Mouse (Mus musculus) forebrain, embryonic 12.5 days (tissue): Measurements from ENCODE around the gene Ltb4r1. TPM values are rescaled to one million over a fixed set of nuclear protein-coding genes. Genes with fewer than 3 reads are reported as not detected.

Source experiments
- ATAC-seq: fragments of 200-750 bp; cut with Nextera tagmentation; 2 replicates; pipeline ENCODE4 v1.8.0; 2017; ENCODE audit warnings: moderate TSS enrichment; ENCODE audit not compliant: low FRiP score
- H3K27ac ChIP-seq: fragments of 300-500 bp; sonication (generic); 2 replicates; pipeline ENCODE4 v1.5.1; 2016; ENCODE audit warnings: mild to moderate bottlenecking
- H3K27me3 ChIP-seq: fragments of 300-500 bp; sonication (generic); 2 replicates; pipeline ENCODE4 v1.6.1; 2016; ENCODE audit warnings: mild to moderate bottlenecking
- H3K36me3 ChIP-seq: fragments of 300-500 bp; sonication (generic); replicated peaks from 2 replicates; pipeline ENCODE4 v1.6.1; 2016; ENCODE audit warnings: mild to moderate bottlenecking
- H3K4me1 ChIP-seq: fragments of 300-500 bp; sonication (generic); 2 replicates; pipeline ENCODE4 v1.6.1; 2016
- H3K4me2 ChIP-seq: fragments of 300-500 bp; sonication (generic); 2 replicates; pipeline ENCODE4 v1.6.1; 2016; ENCODE audit warnings: mild to moderate bottlenecking, moderate library complexity
- H3K4me3 ChIP-seq: fragments of 300-500 bp; sonication (generic); replicated peaks from 2 replicates; pipeline ENCODE4 v1.5.1; 2016; ENCODE audit warnings: mild to moderate bottlenecking
- H3K9ac ChIP-seq: fragments of 300-500 bp; sonication (generic); 2 replicates; pipeline ENCODE4 v1.6.1; 2016; ENCODE audit warnings: mild to moderate bottlenecking
- H3K9me3 ChIP-seq: fragments of 300-500 bp; sonication (generic); 2 replicates; pipeline ENCODE4 v1.6.1; 2016
- WGBS: fragments of 180-500 bp; shearing (Covaris S2); methylation state at CpG from one replicate; pipeline ENCODE4 v1.1.7; 2016; 5-methylcytosine and 5-hydroxymethylcytosine counted together
- polyA plus RNA-seq: library from polyadenylated mRNA; unstranded; fragments of >200 nt; fragmentation: Nextera tagmentation; extraction: Ambion mirVana; gene quantifications from 2 replicates; pipeline ENCODE4 v1.2.1, GENCODE M21; 2016

Ltb4r1 gene
- polyA plus RNA-seq, 1 experiment from 2014 or later, result 0.13 TPM

GRCm38 (mm10) chr14:55779656-55780055 lies 13.9 kb downstream of the Ltb4r1 start:
- H3K4me1 ChIP-seq, result peaks cover 12% of the 10 kb centered on the region
- H3K27ac ChIP-seq, result no peak overlapping the region
- 66% methylated on average over 16 of the region's 16 CpGs for WGBS
- H3K9me3 ChIP-seq, result no peaks in the 10 kb centered on the region
- no peaks in the 10 kb centered on the region for H3K36me3 ChIP-seq
- no peak overlapping the region for H3K9ac ChIP-seq
- no peak overlapping the region for H3K4me3 ChIP-seq
- peaks cover 49% of the 10 kb centered on the region for H3K27me3 ChIP-seq
- H3K4me2 ChIP-seq, result no peak overlapping the region
- ATAC-seq, result no peak

- H3K4me1 ChIP-seq, result peaks cover 12% of the 10 kb centered on the region
- H3K4me3 ChIP-seq, result no peak overlapping the region
- no peaks in the 10 kb centered on the region for H3K9me3 ChIP-seq
- no peak overlapping the region for H3K4me2 ChIP-seq
- H3K27me3 ChIP-seq, result peaks cover 60% of the 10 kb centered on the region
- H3K9ac ChIP-seq, result no peak overlapping the region
- no peak for ATAC-seq
- no peaks in the 10 kb centered on the region for H3K36me3 ChIP-seq
- 82% methylated on average over 11 of the region's 11 CpGs for WGBS
- H3K27ac ChIP-seq, result no peak overlapping the region
These were observed 15.0 kb downstream of the Ltb4r1 start for GRCm38 (mm10) chr14:55780736-55781135.

GRCm38 (mm10) chr14:55781310-55781709 lies 15.5 kb downstream of the Ltb4r1 start:
- no peak overlapping the region for H3K9ac ChIP-seq
- WGBS, result 13% methylated on average over 14 of the region's 14 CpGs
- H3K4me2 ChIP-seq, result peak overlapping the region; percentile 34
- ATAC-seq, result peak; percentile 78
- no peak overlapping the region for H3K27ac ChIP-seq
- H3K4me1 ChIP-seq, result peaks cover 12% of the 10 kb centered on the region
- H3K4me3 ChIP-seq, result no peak overlapping the region
- no peaks in the 10 kb centered on the region for H3K9me3 ChIP-seq
- H3K36me3 ChIP-seq, result no peaks in the 10 kb centered on the region
- peaks cover 65% of the 10 kb centered on the region for H3K27me3 ChIP-seq

- Histone ChIP-seq H3K9me3 (no peaks in the 10 kb centered on the region), H3K27ac (no peak overlapping the region), H3K4me3 (no peak overlapping the region), H3K4me1 (peaks cover 12% of the 10 kb centered on the region), H3K36me3 (no peaks in the 10 kb centered on the region), H3K4me2 (peak overlapping the region; percentile 11), H3K27me3 (peaks cover 75% of the 10 kb centered on the region), H3K9ac (no peak overlapping the region)
- no peak for ATAC-seq
- WGBS, result 51% methylated on average over 9 of the region's 9 CpGs
These were observed 16.7 kb downstream of the Ltb4r1 start for GRCm38 (mm10) chr14:55782361-55782960.

GRCm38 (mm10) chr14:55783171-55783957 lies 17.6 kb downstream of the Ltb4r1 start:
- Histone ChIP-seq H3K4me1 (peaks cover 16% of the 10 kb centered on the region), H3K9ac (peak overlapping the region; percentile 17; the same call in 1 of the 2 replicates), H3K36me3 (no peaks in the 10 kb centered on the region), H3K4me3 (peak overlapping the region; percentile 29), H3K27me3 (peaks cover 79% of the 10 kb centered on the region), H3K9me3 (no peaks in the 10 kb centered on the region), H3K27ac (no peak overlapping the region), H3K4me2 (peak overlapping the region; percentile 45)
- under 1% methylated on average over 31 of the region's 31 CpGs for WGBS
- no peak for ATAC-seq

- H3K9ac ChIP-seq, result peak within 1 kb of the TSS; percentile 17; the same call in 1 of the 2 replicates
- no peaks in the 10 kb centered on the region for H3K36me3 ChIP-seq
- 3% methylated on average over 13 of the region's 13 CpGs for WGBS
- no peaks in the 10 kb centered on the region for H3K9me3 ChIP-seq
- H3K27ac ChIP-seq, result no peak within 1 kb of the TSS
- ATAC-seq, result no peak
- peak within 1 kb of the TSS; percentile 29 for H3K4me3 ChIP-seq
- H3K4me1 ChIP-seq, result peaks cover 19% of the 10 kb centered on the region
- peaks cover 84% of the 10 kb centered on the region for H3K27me3 ChIP-seq
- H3K4me2 ChIP-seq, result peak within 1 kb of the TSS; percentile 45
These were observed 18.1 kb downstream of the Ltb4r1 start, which contains the start of gene Adcy4 for GRCm38 (mm10) chr14:55783958-55784235. Gene Adcy4, minus strand, starts transcription at chr14:55784095.

- Histone ChIP-seq H3K9ac (no peak overlapping the region), H3K27ac (no peak overlapping the region), H3K36me3 (no peaks in the 10 kb centered on the region), H3K4me3 (no peak overlapping the region), H3K4me2 (no peak overlapping the region), H3K9me3 (no peaks in the 10 kb centered on the region), H3K4me1 (peaks cover 19% of the 10 kb centered on the region), H3K27me3 (peaks cover 96% of the 10 kb centered on the region)
- 16% methylated on average over 6 of the region's 6 CpGs for WGBS
- ATAC-seq, result no peak
These were observed 19.4 kb downstream of the Ltb4r1 start for GRCm38 (mm10) chr14:55785195-55785594.

GRCm38 (mm10) chr14:55787731-55788130 lies 22.0 kb downstream of the Ltb4r1 start:
- Histone ChIP-seq H3K9me3 (no peaks in the 10 kb centered on the region), H3K4me1 (peaks cover 16% of the 10 kb centered on the region), H3K9ac (no peak overlapping the region), H3K27ac (no peak overlapping the region), H3K27me3 (peaks cover 80% of the 10 kb centered on the region), H3K4me3 (peak overlapping the region; percentile 28), H3K36me3 (no peaks in the 10 kb centered on the region), H3K4me2 (no peak overlapping the region; the same call in 1 of the 2 replicates)
- WGBS, result 40% methylated on average over 11 of the region's 11 CpGs
- no peak for ATAC-seq

GRCm38 (mm10) chr14:55788256-55789050 lies 22.7 kb downstream of the Ltb4r1 start, which contains the start of gene Ripk3:
Gene Ripk3, minus strand, starts transcription at chr14:55788865.
- peaks cover 11% of the 10 kb centered on the region for H3K4me1 ChIP-seq
- no peaks in the 10 kb centered on the region for H3K36me3 ChIP-seq
- no peaks in the 10 kb centered on the region for H3K9me3 ChIP-seq
- 6% methylated on average over 40 of the region's 40 CpGs for WGBS
- H3K9ac ChIP-seq, result 0 out of 2 replicates have a peak within 1 kb of the TSS, but pooled peaks have one; percentile 12
- H3K4me3 ChIP-seq, result peak within 1 kb of the TSS; percentile 28
- H3K27ac ChIP-seq, result no peak within 1 kb of the TSS
- ATAC-seq, result no peak
- peaks cover 73% of the 10 kb centered on the region for H3K27me3 ChIP-seq
- peak within 1 kb of the TSS; percentile 44 for H3K4me2 ChIP-seq

- H3K4me2 ChIP-seq, result no peak overlapping the region
- no peak overlapping the region for H3K9ac ChIP-seq
These were observed 27.7 kb downstream of the Ltb4r1 start for GRCm38 (mm10) chr14:55793461-55793860.

GRCm38 (mm10) chr14:55793946-55794345 lies 28.2 kb downstream of the Ltb4r1 start:
- no peaks in the 10 kb centered on the region for H3K9me3 ChIP-seq
- H3K4me1 ChIP-seq, result no peaks in the 10 kb centered on the region
- no peak for ATAC-seq
- H3K27ac ChIP-seq, result no peak overlapping the region
- H3K4me2 ChIP-seq, result no peak overlapping the region
- no peaks in the 10 kb centered on the region for H3K36me3 ChIP-seq
- no peak overlapping the region for H3K4me3 ChIP-seq
- no peak overlapping the region for H3K9ac ChIP-seq
- peaks cover 18% of the 10 kb centered on the region for H3K27me3 ChIP-seq
- WGBS, result 72% methylated on average over 2 of the region's 2 CpGs

More at GRCm38 (mm10) chr14:55793461-55793860, 27.7 kb downstream of the Ltb4r1 start:
- ATAC-seq, result no peak
- no peaks in the 10 kb centered on the region for H3K9me3 ChIP-seq
- H3K36me3 ChIP-seq, result no peaks in the 10 kb centered on the region
- H3K27me3 ChIP-seq, result peaks cover 22% of the 10 kb centered on the region
- no peak overlapping the region for H3K27ac ChIP-seq
- 74% methylated on average over 2 of the region's 2 CpGs for WGBS
- peaks cover 1% of the 10 kb centered on the region for H3K4me1 ChIP-seq
- no peak overlapping the region for H3K4me3 ChIP-seq
